Mouse (Mus musculus) thymus, postnatal 0 days (tissue): ENCODE data around the gene Ap1m2. TPM values are rescaled to one million over a fixed set of nuclear protein-coding genes. Genes with fewer than 3 reads are reported as not detected.

Experiments
- DNase-seq: peaks from one replicate; pipeline ENCODE4 v3.0.0-alpha.2; 2015; ENCODE audit warnings: low spot score
- polyA plus RNA-seq: library from polyadenylated mRNA; unstranded; fragments of >200 nt; fragmentation: Nextera tagmentation; extraction: Ambion mirVana; gene quantifications from 2 replicates; pipeline ENCODE4 v1.2.1, GENCODE M21; 2015

Gene Ap1m2
- polyA plus RNA-seq = 20.2 and 21.0 TPM in 2 replicates

DNA sequence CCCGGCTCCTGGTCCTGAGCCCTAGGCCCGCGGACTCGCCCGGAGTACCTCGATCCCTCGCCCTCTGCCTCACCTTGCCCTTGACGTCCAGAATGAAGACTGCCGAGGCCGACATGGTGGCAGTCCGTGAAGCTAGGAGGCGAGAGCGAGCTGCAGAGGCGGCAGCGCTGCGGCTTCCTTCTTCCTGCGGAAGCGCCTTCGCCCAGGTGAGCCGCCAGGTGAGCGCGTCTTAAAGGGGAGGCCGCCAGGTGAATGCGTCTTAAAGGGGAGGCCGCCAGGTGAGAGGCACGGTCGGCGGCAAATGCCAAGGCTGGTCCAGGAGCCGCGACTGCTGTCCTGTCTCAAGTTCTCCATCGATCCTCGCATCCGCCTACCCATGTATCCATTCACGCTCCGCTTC lies at the start of gene Ap1m2:
Ap1m2 (minus strand) TSS at position 204 of the 400 bp plus-strand sequence.
- no peak for DNase-seq

GRCm38 (mm10) chr9:21356981-21357718 lies 45.0 kb upstream of the Ap1m2 start:
- peak; percentile 80 for DNase-seq

DNA sequence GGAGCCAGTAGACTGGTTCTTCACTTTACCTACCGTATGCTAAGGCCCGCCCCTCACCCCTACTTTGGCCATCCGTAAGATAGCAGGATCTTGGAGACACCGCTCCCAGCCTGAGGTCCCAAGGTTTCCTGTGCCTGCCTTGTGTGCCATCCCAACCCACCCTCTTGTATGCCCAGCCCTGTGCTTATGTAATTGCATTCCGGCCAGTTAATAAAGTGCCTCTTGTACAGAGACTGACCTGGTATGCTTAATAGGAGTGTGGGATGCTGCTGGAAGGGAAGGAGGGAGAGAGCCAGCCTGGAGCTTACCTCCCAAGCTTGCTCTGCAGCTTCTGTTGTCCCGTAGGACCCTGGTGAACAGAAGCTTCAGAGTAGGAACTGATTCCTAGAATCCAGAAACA lies 42.7 kb upstream of the Ap1m2 start:
- DNase-seq = no peak

DNA sequence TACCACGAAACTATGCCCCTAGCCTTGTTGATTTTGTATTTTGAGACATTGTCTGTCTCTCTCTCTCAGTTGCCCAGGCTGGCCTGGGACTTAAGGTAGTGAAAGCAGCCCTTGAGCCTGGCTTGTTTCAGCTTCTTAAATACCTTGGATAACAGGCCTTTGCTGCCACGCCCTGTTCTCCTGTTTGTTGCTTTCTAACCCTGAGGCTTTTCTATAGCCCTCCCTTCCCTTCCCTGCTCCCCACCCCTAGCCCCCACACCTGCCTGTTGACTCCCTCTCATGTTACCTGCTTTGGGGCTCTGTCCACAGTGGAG lies 41.2 kb upstream of the Ap1m2 start:
- no peak for DNase-seq

DNA sequence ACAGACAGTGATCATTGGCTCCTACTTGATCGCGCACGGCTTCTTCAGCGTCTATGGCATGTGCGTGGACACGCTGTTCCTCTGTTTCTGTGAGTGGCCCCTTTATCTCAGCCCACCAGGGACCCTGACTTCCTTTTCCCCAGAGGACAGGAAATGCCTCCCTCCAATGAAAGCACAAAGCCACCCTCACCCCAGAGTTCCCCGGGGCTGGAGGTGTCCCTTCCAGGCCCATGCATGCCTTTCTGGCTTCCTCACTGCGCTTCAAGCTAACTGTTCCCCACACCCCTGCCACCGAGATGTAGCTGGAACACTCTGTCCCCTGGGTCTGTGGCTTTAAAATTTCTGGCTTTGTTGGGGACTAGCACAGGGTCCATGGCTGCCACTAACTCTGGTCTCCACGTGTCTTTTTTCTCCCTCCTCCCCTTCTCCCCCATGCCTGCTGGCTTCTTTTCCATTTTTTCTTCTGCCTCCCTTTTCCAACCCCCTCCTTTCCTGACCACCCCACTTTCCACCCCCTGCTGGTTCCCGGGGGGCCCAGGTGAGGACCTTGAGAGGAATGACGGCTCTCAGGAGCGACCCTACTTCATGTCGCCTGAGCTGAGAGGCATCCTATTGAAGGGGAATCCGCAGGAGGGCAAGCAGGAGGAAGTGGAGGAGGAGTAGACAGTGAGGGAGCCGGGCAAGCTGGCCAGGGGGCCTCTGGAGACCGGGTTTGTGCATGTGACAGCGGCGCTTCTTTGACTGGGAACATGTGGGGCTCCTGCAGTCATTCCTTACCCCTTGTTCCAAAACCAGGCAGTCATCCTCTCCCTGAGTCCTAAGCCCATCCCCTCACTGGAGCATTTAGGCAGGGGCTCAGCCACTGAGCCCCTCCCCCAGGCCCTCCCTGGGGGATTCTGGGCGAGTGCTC lies 40.6 kb upstream of the Ap1m2 start:
- DNase-seq = peak; percentile 31

DNA sequence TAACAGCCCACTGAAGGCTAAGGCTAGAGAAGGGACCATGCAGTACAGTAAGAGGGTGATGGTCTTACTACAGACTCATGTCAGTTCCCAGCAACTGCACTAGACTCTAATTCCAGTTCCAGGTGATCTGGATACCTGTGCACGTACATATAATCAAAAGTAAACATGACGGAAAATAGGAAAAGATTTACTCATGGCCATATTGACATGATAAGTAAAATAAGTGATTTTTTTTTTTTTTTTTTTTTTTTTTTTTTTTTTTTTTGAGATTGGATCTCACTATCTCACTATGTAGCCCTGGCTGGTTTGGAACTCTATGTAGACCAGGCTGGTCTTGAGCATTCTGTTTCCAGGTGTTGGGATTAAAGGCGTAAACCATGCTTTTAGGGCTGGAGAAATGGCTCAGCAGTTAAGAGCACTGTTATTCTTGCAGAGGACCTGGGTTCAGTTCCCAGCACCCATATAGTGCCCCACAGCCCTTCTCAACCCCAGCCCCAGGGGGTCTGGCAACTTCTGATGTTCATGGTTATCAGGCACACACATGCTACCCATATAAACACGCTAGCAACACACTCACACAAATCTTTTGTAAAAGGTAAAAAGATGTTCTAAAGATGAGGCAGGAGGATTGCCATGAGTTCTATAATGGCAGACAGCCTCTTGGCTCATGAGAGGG lies 39.7 kb upstream of the Ap1m2 start:
- no peak for DNase-seq

GRCm38 (mm10) chr9:21351178-21351577 lies 39.0 kb upstream of the Ap1m2 start:
- no peak for DNase-seq

DNA sequence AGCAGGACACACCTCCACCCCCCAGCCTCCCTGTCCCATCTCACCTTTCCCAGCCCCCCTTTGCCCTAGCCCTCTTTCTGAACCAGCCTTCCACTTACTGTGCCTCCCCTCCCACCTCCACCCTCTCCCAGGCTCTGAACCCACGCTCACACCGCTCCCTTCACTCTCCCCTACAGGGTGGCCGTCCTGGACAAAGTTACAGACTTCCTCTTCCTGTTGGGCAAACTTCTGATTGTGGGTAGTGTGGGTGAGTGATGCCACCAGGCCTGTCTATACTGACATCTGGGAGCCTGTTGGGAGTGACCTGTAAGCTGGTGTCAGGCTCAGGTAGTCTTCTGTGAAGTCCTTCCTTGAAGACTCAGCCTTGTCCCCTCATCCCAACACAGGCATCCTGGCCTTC lies 36.0 kb upstream of the Ap1m2 start:
- DNase-seq = no peak

DNA sequence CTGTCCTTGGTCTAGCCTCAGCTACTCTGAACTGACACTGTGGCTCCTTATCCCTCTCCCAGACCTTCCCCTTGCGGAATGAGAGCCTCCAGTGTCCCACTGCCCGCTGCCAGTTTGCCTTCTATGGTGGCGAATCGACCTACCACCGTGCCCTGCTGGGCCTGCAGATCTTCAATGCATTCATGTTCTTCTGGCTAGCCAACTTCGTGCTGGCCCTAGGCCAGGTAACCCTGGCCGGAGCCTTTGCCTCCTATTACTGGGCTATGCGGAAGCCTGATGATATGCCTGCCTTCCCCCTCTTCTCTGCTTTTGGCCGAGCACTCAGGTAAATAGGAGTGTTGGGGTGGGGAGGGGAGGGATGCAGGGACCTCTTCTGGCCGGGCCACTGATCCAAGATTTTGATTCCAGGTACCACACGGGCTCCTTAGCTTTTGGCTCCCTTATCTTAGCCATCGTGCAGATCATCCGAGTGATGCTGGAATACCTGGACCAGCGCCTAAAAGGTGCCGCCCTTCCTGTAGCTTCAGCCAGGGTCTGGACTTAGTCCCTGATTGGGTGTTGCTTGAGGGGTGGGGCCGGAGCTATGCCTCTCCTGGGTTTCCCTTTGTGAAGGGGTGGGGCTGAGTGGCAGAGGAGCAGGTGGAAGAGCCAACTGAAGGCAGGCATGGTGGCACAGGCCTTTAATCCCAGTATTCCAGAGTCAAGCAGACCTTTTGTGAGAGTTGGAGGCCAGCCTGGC lies 34.7 kb upstream of the Ap1m2 start:
- DNase-seq = no peak

GRCm38 (mm10) chr9:21340411-21340810 lies 28.3 kb upstream of the Ap1m2 start:
- no peak for DNase-seq

GRCm38 (mm10) chr9:21337652-21338051 lies 25.5 kb upstream of the Ap1m2 start:
- DNase-seq = no peak

GRCm38 (mm10) chr9:21336491-21336890 lies 24.4 kb upstream of the Ap1m2 start:
- no peak for DNase-seq

- no peak for DNase-seq
Measured at GRCm38 (mm10) chr9:21335391-21335790, 23.3 kb upstream of the Ap1m2 start.

DNA sequence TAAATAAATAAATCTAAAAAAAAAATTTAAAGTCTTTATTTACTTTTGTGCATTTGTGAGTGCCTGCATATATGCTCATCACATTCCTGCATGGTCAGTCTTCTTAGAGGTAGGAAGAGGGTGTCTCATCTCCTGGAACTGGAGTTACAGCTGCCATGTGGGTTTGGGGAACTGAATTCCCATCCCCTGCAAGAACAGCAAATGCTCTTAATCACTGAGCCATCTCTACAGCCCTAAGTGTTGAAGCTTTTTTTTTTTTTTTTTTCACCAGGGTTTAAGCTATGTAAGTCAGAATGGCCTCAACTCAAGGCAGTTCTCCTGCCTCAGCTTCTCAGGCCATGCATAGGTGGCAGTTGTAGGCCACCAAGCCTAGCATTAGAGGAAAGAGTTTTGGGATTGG lies 22.6 kb upstream of the Ap1m2 start:
- no peak for DNase-seq

DNA sequence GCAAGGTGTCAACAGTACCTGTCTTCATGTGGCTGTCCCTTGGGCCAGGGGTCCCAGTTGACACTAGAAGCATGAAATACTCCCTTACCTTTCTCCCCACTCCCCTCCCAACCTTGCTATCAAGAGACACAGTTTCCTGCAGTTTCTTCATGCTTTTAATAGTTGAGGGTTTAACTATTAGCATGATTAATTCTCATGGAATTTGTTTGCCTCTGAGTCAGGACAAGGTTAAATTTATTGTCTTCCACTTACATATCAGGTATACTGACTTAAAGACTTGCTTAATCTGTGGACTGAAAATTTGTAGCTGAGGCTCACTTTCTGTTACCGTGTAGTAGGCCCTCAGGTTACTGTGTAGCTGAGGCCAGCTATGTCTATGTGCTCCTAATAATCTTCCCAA lies 21.4 kb upstream of the Ap1m2 start:
- no peak for DNase-seq

DNA sequence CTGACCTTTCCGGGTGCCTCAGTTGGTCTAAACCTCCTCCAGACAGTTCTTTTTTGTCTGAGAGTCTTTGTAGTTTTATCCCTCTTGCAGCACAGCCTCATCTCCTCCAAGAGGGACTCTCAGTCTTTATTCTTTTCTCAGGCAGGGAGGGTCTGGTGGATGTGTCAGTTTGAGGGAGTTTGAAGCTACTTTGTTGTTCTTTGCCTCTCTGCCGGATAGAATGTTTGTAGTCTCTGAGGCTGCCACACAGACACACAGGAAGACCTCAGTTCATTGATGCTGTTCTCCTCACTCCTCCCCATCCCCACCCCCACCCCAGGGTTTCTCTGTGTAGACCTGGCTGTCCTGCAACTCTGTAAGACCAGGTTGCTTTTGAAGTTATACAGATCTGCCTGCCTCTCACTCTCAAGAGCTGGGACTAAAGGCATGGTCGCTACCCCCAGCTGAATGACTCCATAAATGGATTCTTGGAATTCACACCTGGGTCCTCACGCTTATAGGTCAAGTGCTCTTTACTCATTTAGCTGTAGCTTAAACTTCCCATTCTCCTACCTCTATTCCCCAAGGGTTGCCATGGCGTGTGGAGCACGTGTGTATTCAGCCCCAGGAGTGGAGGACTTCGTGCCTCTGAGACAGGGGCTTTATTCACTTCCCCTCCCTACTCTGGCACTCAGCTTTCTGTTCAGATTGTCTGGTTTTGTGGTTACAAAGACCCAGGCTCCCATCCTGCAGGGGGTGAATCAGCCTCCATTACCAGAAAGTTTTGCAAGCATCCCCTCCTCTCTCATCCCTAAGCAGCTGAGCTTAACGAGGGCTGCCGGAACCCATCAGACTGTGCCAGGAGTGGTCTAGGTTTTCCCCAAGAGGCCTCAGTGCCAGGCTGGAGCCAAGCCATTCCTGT lies 20.3 kb upstream of the Ap1m2 start:
- DNase-seq = peak; percentile 74

DNA sequence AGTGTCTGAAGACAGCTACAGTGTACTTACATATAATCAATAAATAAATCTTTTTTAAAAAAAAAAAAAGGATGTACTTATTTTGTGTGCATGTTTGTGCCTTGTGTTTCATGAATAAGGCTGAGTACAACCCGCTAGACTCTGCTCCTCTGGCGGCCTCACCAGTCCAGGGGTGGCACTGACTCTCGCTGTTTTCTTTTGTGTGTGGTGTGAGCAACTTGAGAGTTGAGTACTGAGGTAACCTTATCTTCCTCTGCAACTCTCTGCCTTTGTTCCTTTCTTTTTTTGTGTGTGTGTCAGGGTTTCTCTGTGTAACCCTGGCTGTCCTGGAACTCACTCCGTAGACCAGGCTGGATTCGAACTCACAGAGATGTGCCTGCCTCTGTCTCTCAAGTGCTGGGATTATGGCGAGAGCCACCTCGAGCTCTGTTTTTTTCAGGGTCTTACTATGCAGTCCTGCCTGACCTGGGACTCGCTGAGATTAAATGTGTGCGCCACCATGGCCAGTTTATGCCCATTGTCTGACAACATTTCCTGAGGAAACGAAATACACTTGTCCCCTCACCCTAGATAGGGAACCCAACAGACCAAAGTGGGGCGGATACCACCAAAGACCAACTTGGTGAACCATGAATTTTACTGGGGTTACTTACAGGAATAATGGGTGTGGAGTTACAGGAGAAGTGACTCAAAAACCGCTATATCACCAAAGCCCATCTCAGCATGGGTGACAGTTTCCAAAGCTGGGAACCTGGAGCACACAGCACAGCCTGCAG lies 19.4 kb upstream of the Ap1m2 start:
- DNase-seq = no peak

GRCm38 (mm10) chr9:21329699-21330289 lies 17.7 kb upstream of the Ap1m2 start:
- no peak for DNase-seq

DNA sequence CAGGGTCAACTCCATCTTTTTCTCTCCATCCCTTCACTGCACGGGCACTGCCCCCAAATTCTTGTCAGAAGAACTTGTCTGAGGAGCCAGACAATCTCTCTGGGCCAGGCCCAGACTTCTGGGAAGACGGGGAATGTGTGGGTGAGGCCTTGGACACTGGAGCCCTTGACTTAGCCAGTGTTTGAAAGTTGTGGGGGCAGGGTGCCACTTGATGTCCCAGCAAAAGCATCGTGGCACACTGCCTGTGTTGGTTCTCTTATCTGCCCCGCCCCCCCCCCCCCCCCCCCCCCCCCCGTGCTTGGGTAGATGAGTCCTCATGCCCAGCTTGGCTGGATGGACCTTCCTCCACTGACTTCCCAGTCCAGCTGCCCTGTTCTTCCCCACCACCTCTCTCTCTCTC lies 16.9 kb upstream of the Ap1m2 start:
- DNase-seq = no peak
